Mouse (Mus musculus) layer of hippocampus, adult 9-11 months (tissue): ENCODE data around the gene Ankdd1a.

Source experiments
- DNase-seq: peaks from one replicate; pipeline ENCODE4 v3.0.0; 2022

The Ankdd1a gene

GRCm38 (mm10) chr9:65492351-65492750, 27.6 kb downstream of the Ankdd1a start:
- DNase-seq, result no peak

- DNase-seq, result no peak
Observed at GRCm38 (mm10) chr9:65491476-65491875, 28.5 kb downstream of the Ankdd1a start.

- DNase-seq, result no peak
Observed at GRCm38 (mm10) chr9:65480071-65480470, 39.9 kb downstream of the Ankdd1a start.

GRCm38 (mm10) chr9:65479158-65479557, 40.8 kb downstream of the Ankdd1a start:
- no peak for DNase-seq

GRCm38 (mm10) chr9:65472769-65473168, 47.2 kb downstream of the Ankdd1a start:
- no peak for DNase-seq

- no peak for DNase-seq
Observed at GRCm38 (mm10) chr9:65467686-65468085, 52.3 kb downstream of the Ankdd1a start.

- no peak for DNase-seq
Observed at GRCm38 (mm10) chr9:65465241-65465640, 54.8 kb downstream of the Ankdd1a start.

GRCm38 (mm10) chr9:65464161-65464560, 55.8 kb downstream of the Ankdd1a start:
- DNase-seq, result peak; percentile 58

GRCm38 (mm10) chr9:65462544-65462943, 57.4 kb downstream of the Ankdd1a start:
- DNase-seq, result no peak

- DNase-seq, result peak; percentile 94
Observed at GRCm38 (mm10) chr9:65460732-65461442, 59.1 kb downstream of the Ankdd1a start, which contains the start of gene Spg21. TSS of gene Spg21 (plus strand) at chr9:65460947.

GRCm38 (mm10) chr9:65460198-65460597, 59.8 kb downstream of the Ankdd1a start:
- DNase-seq, result no peak

- no peak for DNase-seq
Observed at GRCm38 (mm10) chr9:65458975-65459374, 61.0 kb downstream of the Ankdd1a start.

- DNase-seq, result no peak
Observed at GRCm38 (mm10) chr9:65447951-65448350, 72.0 kb downstream of the Ankdd1a start.

- no peak for DNase-seq
Observed at GRCm38 (mm10) chr9:65444692-65445091, 75.3 kb downstream of the Ankdd1a start.
